Mouse (Mus musculus): ENCODE results near the gene Tsnax.

- TF ChIP-seq GATA1 (IDR thresholded peaks at IDR 0.05; ENCODE audit: borderline replicate concordance, low read length): no peak
- TF ChIP-seq FLI1 (IDR thresholded peaks at IDR 0.05; ENCODE audit: low read length): no peak
These were observed 21.9 kb downstream of the Tsnax start for GRCm38 (mm10) chr8:125034669-125035068.
